Mouse (Mus musculus) left cerebral cortex, postnatal 14 days (tissue): Measurements from ENCODE around the gene Akr1c18. TPM values are rescaled to one million over a fixed set of nuclear protein-coding genes. Genes with fewer than 3 reads are reported as not detected.
A peak's percentile ranks its signal among the peaks of the same experiment; 100 is the strongest.
"Not testable (repeated sequence)": the region's sequence is repeated elsewhere in the genome, so short reads cannot be mapped to it uniquely, and the experiment has no call there.

Experiments
- DNase-seq, 2 experiments: peaks; one replicate each; pipeline ENCODE4 v3.0.0; 2021 to 2022; ENCODE audit warnings: low spot score in 2 of 2, mixed read lengths in 1 of 2
- intact Hi-C: fragments of 180-260 bp; cut with DNase I; formaldehyde crosslinking; loops from one replicate; pipeline ENCODE4 v1.15.1; 2025
- long read RNA-seq, 2 experiments: library from polyadenylated mRNA; stranded (forward); transcript quantifications; one replicate each; pipeline ENCODE4 v2.0.0; 2021
- total RNA-seq, 2 experiments: library from RNA; stranded (reverse); gene quantifications; 2 replicates each; pipeline ENCODE4 v1.2.3; 2021

Akr1c18 gene
- 1 to 10 TPM; 1.4 to 1.6 TPM for total RNA-seq
- long read RNA-seq, experiment 1, partial matches to known transcripts: 3 of 6 reads
- long read RNA-seq, experiment 1, other reads (novel, unspliced or antisense): 0 of 6 reads
- long read RNA-seq, experiment 2, partial matches to known transcripts: 2 of 4 reads
- long read RNA-seq, experiment 2, other reads (novel, unspliced or antisense): 0 of 4 reads

GRCm38 (mm10) chr13:4150518-4150917 lies at the start of gene Akr1c18:
Akr1c18 (minus strand) TSS chr13:4150654.
- DNase-seq: peak; percentile 59 to 79
- intact Hi-C loops: no loop called here

DNA sequence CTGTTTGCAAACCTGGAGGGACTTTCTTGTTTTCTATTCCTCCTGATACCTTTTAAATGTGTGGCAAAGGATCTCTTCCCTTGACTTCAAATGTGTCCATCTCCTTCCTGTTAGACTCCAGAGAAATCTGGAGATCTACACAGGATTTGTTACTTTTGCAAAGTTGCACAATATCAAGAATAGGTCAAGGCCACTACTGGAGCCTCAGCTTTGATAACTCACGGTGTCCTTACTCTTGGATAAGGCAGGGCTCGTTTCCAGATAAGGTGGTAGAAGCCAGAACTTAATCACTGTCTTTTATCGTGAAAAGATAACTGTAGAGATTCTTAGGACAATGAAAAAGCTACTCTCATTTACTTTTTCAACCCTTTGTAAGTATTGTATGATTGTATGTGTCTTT lies 42.1 kb upstream of the Akr1c18 start:
- intact Hi-C loops: no loop called here
- no peak for DNase-seq

- DNase-seq: peak in 1 of 2 experiments; percentile 3
- intact Hi-C loops: no loop called here
Measured at GRCm38 (mm10) chr13:4190904-4191303, 40.5 kb upstream of the Akr1c18 start, which contains the start of gene Akr1c13. Akr1c13 (plus strand) TSS chr13:4191150.

DNA sequence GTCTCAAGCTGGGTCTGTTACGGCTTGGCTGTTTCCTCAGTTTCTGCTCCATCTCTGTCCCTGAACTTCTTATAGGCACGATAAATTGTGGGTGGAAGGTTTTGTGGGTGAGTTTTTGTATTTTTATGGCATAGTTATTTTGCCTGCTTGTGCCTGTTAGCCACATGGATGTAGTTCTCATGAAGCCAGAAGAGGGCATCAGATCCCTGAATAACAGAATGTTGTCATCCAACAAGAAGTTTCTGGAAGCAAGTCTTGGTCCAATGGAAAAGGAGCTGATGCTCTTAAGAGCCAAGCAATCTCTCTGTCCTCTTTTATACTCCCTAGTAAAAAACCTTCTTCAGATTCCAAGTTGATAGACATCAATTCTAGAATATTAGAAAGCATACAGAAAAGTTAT lies 37.7 kb upstream of the Akr1c18 start:
- peak; percentile 5 to 28 for DNase-seq
- intact Hi-C loops: loop anchor here (5.0 kb wide), 1 partner anchor 94 kb away; no protein-coding TSS in a partner anchor

DNA sequence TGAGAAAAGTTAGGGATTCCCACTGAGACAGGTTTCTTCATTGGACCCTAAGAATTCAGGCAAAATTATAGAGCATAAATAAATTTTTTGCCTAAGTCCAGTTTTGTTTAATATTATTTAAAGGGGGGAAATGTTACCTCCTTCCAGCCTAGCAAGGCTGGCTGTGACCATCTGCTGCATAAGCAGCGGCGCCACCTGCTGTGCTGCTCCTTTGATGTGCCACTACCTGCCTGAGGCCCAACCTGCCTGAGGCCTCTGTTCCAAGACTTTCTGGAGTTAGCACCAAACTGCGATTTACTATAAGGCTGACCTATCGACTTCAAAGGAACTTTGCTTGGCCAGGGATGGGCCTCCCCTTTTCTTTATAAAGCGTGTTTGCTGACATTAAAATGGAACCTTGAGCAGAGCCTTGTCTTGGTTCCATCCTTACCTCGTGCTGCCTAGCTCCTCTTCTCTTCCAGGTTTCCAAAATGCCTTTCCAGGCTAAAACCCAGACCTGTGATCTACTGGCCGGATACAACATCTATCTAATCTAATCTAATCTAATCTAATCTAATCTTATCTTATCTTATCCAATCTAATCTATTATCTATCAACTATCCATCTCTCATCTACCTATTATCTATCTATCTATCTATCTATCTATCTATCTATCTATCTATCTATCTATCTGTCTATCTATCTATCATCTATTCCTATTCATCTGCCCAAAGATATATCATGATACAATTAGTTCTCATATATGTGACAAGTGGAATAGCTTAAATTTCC lies 36.4 kb upstream of the Akr1c18 start:
- not testable (repeated sequence) for DNase-seq
- intact Hi-C loops: loop anchor here (5.0 kb wide), 1 partner anchor 95 kb away; no protein-coding TSS in a partner anchor

GRCm38 (mm10) chr13:4183116-4183515 lies 32.7 kb upstream of the Akr1c18 start:
- intact Hi-C loops: no loop called here
- no peak for DNase-seq

DNA sequence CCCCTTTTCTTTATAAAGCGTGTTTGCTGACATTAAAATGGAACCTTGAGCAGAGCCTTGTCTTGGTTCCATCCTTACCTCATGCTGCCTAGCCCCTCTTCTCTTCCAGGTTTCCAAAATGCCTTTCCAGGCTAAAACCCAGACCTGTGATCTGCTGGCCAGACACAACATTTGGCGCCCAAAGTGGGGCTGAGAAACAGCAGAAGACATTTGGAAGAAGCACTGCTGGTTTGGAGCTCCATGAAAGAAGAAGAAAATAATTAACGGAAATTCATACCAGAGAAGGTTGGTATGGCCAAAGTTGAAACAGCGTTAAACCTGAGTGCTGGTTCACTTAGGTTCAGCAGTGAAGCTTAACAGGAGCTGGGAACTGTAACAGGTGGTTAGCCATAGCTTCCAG lies 30.9 kb upstream of the Akr1c18 start:
- DNase-seq, intact Hi-C loops: not testable (repeated sequence)

DNA sequence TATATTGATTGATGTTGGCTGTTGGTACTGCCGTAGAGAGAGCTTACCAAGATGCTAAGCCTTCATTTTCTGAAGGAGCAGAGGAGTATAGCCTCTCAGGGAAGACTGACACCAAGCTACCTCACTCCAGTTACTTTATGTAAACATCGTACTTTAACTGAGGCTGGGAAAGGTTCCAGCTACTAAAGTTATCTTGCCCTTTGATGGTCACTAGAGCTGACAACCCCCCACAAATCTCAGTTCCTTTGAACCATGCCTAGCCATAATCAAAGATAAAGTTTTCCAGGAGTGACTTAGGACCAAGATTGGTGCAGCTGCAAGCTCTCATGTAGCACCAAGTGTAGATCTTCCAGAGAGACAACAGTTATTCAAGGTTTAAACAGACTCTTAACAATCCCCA lies 22.5 kb upstream of the Akr1c18 start:
- no peak for DNase-seq
- intact Hi-C loops: no loop called here

DNA sequence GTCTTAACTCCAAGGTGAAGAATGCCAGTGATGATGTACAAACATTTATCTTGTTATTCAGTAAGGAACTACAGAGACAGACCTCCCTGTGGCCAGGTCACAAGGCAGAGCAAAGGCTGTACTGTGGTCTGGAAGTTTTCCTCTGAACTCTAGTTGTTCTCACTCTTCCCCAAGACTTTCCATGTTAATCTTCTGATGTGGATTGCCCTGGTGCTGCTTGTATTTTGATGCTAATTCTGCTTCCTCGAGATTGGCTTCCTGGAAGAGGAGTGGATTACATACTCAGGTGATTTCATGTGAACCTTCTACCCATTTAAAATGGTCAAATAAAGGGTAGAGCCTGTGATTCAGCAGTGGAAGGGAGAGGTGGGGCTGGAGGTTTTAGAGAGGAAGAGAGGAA lies 17.6 kb upstream of the Akr1c18 start:
- no peak for DNase-seq
- intact Hi-C loops: no loop called here

GRCm38 (mm10) chr13:4155286-4155685 lies 4.8 kb upstream of the Akr1c18 start:
- intact Hi-C loops: no loop called here
- DNase-seq: no peak

GRCm38 (mm10) chr13:4153593-4153992 lies 3.1 kb upstream of the Akr1c18 start:
- intact Hi-C loops: no loop called here
- DNase-seq: no peak

DNA sequence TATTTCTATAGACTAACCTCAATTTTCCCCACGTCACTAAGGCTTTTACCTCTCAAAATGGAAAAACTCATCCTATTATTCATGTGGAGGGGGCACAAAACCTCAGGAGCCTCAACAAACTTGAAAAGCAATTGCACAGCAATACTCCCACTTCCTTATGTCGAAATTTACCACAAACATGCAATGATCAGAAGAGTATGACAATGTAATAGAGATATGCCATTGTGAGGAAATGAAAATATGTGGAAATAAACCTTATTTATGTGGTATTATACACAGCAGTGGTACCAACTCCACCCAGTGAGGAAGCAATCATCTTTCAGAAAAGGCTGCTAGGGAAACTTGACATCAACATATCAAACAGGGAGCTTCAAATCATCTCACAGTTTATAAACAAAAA lies 2.5 kb upstream of the Akr1c18 start:
- intact Hi-C loops: no loop called here
- DNase-seq: no peak

GRCm38 (mm10) chr13:4144261-4144660 lies 6.2 kb downstream of the Akr1c18 start:
- intact Hi-C loops: no loop called here
- DNase-seq: no peak

- intact Hi-C loops: no loop called here
- peak in 1 of 2 experiments; percentile 17 for DNase-seq
Measured at GRCm38 (mm10) chr13:4133070-4133469, 17.4 kb downstream of the Akr1c18 start.

DNA sequence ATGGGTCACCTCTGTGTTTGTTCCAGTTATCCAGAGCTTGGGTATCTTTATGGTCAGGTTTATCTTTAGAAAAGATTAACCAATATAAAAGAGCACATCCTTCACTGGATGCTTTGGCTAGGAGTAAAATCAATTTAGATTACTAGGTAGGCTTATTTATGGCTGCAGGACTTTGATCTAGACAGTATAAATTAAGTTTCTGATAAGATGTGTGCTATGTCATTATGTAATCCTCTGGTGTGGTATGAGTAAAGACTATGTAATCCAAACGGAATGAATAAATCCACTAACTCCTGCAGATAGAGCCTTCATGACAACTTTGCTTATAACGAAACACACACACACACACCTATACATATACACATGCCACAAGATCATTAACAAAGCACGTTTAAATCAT lies 18.7 kb downstream of the Akr1c18 start:
- intact Hi-C loops: no loop called here
- no peak for DNase-seq

GRCm38 (mm10) chr13:4131317-4131716 lies 19.1 kb downstream of the Akr1c18 start:
- DNase-seq: no peak
- intact Hi-C loops: no loop called here

- peak; percentile 26 to 28 for DNase-seq
- intact Hi-C loops: loop anchor here (2.0 to 5.0 kb wide), 2 partner anchors 152 to 483 kb away; no protein-coding TSS in a partner anchor
Measured at GRCm38 (mm10) chr13:4129100-4129499, 21.4 kb downstream of the Akr1c18 start.

- not testable (repeated sequence) for DNase-seq
- intact Hi-C loops: loop anchor here (5.0 kb wide), 1 partner anchor 486 kb away; no protein-coding TSS in a partner anchor
Measured at GRCm38 (mm10) chr13:4125846-4126245, 24.6 kb downstream of the Akr1c18 start.

GRCm38 (mm10) chr13:4124471-4124870 lies 26.0 kb downstream of the Akr1c18 start:
- DNase-seq, intact Hi-C loops: not testable (repeated sequence)

GRCm38 (mm10) chr13:4123146-4123545 lies 27.3 kb downstream of the Akr1c18 start:
- DNase-seq: no peak
- intact Hi-C loops: no loop called here
